Mouse (Mus musculus) megakaryocyte progenitor cell, adult 5-6 weeks (primary cell): ENCODE data around the gene Abr. TPM values are rescaled to one million over a fixed set of nuclear protein-coding genes. Genes with fewer than 3 reads are reported as not detected.

Experiments
- ATAC-seq: replicated peaks from 2 replicates; pipeline ENCODE4 v1.8.0; 2016; ENCODE audit warnings: mild to moderate bottlenecking, moderate TSS enrichment, inconsistent platforms; ENCODE audit not compliant: poor library complexity
- total RNA-seq, 2 experiments: library from RNA; stranded (forward) in 1 of 2; stranded (reverse) in 1 of 2; fragments of 157-497, 149-512 nt in 1 of 2; fragments of 200-1000 nt in 1 of 2; gene quantifications; 2 replicates each; pipeline versions ENCODE4 v1.2.3 to v1.2.4; 2015 to 2017

The Abr gene
- total RNA-seq, 2 experiments from 2014 or later: 32.5 to 45.9 TPM

GRCm38 (mm10) chr11:76429046-76429445 lies 193.1 kb downstream of the Abr start:
- ATAC-seq: 0 out of 2 replicates have a peak, but pooled peaks have one; percentile 29

GRCm38 (mm10) chr11:76427781-76428180 lies 194.3 kb downstream of the Abr start:
- no peak for ATAC-seq

- no peak for ATAC-seq
Measured at GRCm38 (mm10) chr11:76425749-76426148, 196.4 kb downstream of the Abr start.

GRCm38 (mm10) chr11:76420896-76421295 lies 201.2 kb downstream of the Abr start:
- ATAC-seq: no peak

- no peak for ATAC-seq
Measured at GRCm38 (mm10) chr11:76419179-76419578, 202.9 kb downstream of the Abr start.

GRCm38 (mm10) chr11:76418423-76418822 lies 203.7 kb downstream of the Abr start:
- ATAC-seq: no peak

GRCm38 (mm10) chr11:76415985-76416384 lies 206.1 kb downstream of the Abr start:
- no peak for ATAC-seq

- ATAC-seq: no peak
Measured at GRCm38 (mm10) chr11:76415001-76415400, 207.1 kb downstream of the Abr start.

- no peak for ATAC-seq
Measured at GRCm38 (mm10) chr11:76413202-76413601, 208.9 kb downstream of the Abr start.

- no peak; the same call in 1 of the 2 replicates for ATAC-seq
Measured at GRCm38 (mm10) chr11:76410826-76411225, 211.3 kb downstream of the Abr start.

GRCm38 (mm10) chr11:76406702-76407583 lies 215.2 kb downstream of the Abr start, which contains the start of gene Timm22:
Timm22 (plus strand) TSS chr11:76406952.
- ATAC-seq: peak; percentile 97

- ATAC-seq: no peak
Measured at GRCm38 (mm10) chr11:76405626-76406264, 216.4 kb downstream of the Abr start.

- ATAC-seq: no peak
Measured at GRCm38 (mm10) chr11:76405113-76405512, 217.0 kb downstream of the Abr start.

- no peak for ATAC-seq
Measured at GRCm38 (mm10) chr11:76401398-76401797, 220.7 kb downstream of the Abr start.

GRCm38 (mm10) chr11:76399587-76400330 lies 222.4 kb downstream of the Abr start:
- peak; percentile 21 for ATAC-seq

GRCm38 (mm10) chr11:76398798-76399586 lies 223.1 kb downstream of the Abr start, which contains the start of gene Nxn:
Nxn (minus strand) TSS chr11:76399140.
- peak; percentile 87 for ATAC-seq

GRCm38 (mm10) chr11:76398312-76398797 lies 223.8 kb downstream of the Abr start:
- peak; percentile 8 for ATAC-seq

- peak; percentile 26 for ATAC-seq
Measured at GRCm38 (mm10) chr11:76397650-76398311, 224.3 kb downstream of the Abr start.

- ATAC-seq: no peak
Measured at GRCm38 (mm10) chr11:76392996-76393395, 229.1 kb downstream of the Abr start.

GRCm38 (mm10) chr11:76392532-76392931 lies 229.6 kb downstream of the Abr start:
- ATAC-seq: no peak
